Mouse (Mus musculus) adrenal gland, adult (tissue): ENCODE results near the gene Slc7a7.

Source experiments
- DNase-seq, 2 experiments: peaks; one replicate each; pipeline ENCODE4 v3.0.0; 2022 to 2023; ENCODE audit warnings: low spot score in 1 of 2; ENCODE audit not compliant: inconsistent age in 2 of 2

Slc7a7 gene

GRCm38 (mm10) chr14:54417623-54418081 lies at the start of gene Slc7a7:
Gene Slc7a7, minus strand, starts transcription at chr14:54417780.
- peak; percentile 30 to 55 for DNase-seq

- peak; percentile 82 to 94 for DNase-seq
Measured at GRCm38 (mm10) chr14:54464293-54465005, 46.9 kb upstream of the Slc7a7 start.

DNA sequence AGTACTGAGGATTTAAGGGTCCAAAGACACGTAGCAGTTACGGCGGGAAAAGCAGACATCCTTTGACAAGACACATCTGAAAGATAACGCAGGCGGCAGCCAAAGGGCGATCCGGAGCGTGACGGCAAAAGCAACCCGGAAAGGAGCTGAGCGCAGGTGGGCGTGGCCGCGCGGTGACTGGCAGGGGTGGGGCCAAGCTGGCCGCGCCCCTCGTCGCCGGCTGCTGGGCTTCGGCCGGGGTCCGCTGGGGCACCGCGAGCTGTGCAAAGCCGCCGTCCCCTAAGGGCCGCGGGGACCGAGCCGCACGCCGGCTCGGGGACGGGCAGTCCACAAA lies 46.3 kb upstream of the Slc7a7 start, which contains the start of gene Lrp10:
Lrp10 (plus strand) TSS at position 179 of the 334 bp plus-strand sequence.
- DNase-seq: peak; percentile 92 to 97

- DNase-seq: peak in 1 of 2 experiments; percentile 19
Measured at GRCm38 (mm10) chr14:54463108-54463958, 45.8 kb upstream of the Slc7a7 start.

GRCm38 (mm10) chr14:54462146-54462545 lies 44.6 kb upstream of the Slc7a7 start:
- DNase-seq: no peak

GRCm38 (mm10) chr14:54457907-54458569 lies 40.5 kb upstream of the Slc7a7 start:
- peak in 1 of 2 experiments; percentile 17 for DNase-seq

DNA sequence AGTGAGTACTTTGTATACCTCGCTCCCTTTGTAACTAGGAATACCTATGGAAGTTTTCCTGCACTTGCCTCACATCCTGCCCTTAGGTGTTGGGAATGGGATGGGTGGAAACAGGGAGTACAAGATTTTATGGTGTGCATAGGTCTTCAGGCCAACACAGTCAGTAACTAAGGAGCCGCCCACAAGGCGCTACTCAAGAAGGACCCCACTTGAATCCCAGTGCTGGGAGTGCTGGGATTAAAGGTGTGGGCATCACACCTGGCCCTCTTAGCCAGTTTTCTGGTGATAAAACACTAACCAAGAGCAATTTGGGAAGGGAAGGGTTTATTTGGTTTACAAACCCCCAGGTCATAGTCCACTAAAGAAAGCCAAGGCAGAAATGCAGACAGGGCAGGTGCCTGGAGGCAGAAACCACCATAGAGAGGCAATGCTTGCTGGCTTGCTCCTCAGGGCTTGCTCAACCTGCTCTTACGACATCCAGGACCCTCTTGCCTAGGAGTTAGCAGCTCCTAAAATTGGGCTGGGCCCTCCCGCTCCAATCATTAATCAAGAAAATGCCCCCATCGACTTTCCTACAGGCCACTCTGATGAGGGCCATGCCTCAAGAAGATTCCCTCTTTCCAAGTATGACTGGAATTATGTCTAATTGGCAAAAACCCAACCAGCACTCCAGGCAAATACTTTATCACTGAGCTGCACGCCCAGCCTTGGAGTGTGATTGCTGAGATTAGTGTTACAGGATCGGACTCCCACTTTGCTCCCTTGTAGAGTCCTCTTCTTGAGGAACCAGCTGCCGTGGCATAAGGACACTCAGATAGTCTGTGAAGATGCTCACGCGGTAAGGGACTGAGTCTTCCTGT lies 37.3 kb upstream of the Slc7a7 start:
- peak in 1 of 2 experiments; percentile 19 for DNase-seq

- no peak for DNase-seq
Measured at GRCm38 (mm10) chr14:54453566-54453965, 36.0 kb upstream of the Slc7a7 start.

DNA sequence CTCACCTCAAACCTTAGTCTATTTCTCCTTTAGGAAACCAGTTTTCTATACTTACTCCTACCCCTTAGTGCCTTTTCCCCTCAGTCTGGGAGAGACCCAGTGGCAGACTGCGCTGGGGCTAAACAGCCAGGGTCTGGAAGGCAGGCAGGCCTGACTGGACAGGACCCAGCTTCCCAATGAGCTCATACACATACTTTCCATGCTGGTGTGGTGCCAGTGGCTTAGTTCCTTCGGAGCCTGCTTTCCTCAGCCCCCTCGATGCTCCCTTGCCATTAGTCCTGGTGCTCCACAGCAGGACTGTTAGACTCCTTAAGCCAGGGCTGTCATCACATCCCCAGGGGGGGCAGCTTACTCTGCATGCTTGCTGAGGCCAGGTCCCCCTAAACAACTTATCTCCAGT lies 27.9 kb upstream of the Slc7a7 start:
- DNase-seq: no peak

DNA sequence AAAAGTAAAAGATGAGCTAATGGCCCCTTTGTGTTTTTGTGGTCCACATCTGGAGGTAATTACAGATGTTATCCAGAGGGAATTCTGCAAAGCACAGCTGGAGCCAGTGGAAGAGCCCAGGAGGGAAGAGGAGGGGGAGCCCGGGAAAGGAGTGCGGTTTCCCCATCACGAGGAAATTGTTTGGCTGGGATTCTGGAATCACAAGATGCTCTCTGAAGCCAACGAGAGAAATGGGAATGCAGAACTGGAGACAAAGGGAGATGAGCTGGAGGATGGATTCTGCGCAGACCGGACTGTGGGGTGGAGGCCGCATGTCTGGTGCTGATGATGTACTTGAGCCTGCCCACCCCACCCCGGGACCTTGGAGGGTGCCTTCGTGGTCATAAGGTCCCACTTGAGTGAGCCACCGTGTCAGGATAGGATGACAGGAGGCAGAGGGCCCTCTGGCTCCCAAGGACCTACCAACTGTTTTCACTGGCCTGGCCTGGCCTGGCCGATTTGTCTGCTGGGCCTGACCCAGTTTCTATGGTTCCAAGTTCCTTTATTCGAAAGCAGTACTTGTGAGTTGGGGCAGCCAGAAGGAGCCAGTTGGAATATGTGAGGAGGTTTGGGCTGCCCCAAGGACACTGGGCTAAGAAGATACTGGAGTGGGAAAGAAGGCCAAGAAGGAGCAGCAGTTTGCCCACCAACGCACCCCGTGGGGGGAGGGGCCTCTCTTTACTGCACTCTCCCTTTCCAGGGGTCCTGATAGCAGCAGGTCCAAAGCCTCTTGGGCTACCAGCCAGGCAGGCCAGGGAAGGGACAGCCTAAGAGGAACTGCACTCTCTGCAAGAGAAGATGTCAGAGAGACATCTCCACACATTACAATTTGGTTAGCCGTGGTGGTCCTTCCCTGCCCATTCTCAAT lies 26.4 kb upstream of the Slc7a7 start:
- no peak for DNase-seq

DNA sequence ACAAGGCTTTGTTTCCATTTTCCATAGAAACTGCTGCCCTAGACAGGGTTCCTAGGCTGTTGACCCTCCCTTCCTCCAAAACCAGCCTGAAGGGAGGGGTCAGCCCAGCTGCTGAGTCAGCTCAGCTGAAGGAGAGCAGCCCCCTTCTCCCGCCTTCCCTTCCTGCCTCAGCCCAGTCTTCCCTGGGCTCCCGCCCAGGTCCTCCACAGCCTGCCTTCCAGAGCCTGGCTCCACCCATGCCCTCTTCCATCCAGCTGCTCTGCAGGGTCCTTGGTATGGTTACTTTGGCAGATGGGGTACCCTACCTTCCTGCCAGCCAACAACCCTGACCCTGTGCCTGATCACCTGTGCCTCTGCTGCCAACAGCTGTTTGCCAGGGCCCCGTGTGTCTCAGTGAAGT lies 25.6 kb upstream of the Slc7a7 start:
- DNase-seq: no peak

- DNase-seq: no peak
Measured at GRCm38 (mm10) chr14:54442548-54442947, 25.0 kb upstream of the Slc7a7 start.

- no peak for DNase-seq
Measured at GRCm38 (mm10) chr14:54441365-54441764, 23.8 kb upstream of the Slc7a7 start.

DNA sequence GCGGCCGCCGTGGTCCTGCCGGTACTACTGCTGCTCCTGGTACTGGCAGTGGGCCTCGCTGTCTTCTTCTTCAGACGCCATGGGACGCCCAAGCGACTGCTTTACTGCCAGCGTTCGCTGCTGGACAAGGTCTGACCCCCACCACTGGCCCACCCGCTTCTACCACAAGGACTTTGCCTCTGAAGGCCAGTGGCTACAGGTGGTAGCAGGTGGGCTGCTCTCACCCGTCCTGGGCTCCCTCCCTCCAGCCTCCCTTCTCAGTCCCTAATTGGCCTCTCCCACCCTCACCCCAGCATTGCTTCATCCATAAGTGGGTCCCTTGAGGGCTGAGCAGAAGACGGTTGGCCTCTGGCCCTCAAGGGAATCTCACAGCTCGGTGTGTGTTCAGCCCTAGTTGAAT lies 23.0 kb upstream of the Slc7a7 start:
- no peak for DNase-seq

GRCm38 (mm10) chr14:54439610-54440009 lies 22.0 kb upstream of the Slc7a7 start:
- DNase-seq: no peak

DNA sequence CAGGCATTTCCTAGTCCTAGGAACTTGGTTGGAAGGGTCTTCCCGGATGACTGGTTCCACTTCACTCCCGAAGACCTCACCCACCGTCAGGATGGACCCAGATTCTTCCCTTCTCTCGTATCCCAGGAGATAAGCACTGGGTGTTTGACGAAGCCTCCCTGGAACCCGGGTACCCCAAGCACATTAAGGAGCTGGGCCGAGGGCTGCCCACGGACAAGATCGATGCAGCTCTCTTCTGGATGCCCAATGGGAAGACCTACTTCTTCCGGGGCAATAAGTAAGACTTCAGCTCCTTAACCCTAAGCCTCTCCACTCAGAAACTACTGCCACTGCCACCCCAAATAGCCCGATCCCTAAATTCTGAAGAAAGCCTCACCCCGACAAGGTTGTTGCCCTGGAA lies 21.6 kb upstream of the Slc7a7 start:
- no peak for DNase-seq

DNA sequence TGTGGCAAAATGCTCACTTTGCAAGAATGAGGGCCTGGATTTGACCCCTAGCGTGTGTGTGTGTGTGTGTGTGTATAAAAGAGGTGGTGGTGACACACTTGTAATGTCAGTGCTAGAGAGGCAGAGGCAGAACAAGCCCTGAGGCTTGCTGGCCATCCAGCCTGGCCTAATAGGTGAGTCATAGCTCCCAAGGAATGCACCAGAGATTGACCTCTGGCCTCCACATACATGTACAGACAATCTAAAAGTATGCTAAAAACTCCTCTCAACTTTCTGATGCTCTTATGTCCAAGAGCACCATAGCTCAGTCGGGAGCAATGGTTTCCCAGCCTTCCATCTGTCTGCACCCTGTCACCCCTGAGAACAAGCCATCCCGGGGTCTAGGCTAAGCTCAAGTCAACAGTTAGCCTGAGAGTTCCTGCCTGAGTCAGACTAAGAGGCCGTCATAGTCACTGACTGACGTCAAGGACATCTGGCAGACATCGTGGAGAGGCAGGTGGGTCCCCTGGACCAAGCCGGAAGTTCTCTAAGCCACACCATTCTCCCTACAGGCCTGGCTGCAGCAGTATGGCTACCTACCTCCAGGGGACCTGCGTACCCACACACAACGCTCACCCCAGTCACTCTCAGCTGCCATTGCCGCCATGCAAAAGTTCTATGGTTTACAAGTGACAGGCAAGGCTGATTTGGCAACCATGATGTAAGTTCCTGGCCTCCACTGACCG lies 17.8 kb upstream of the Slc7a7 start:
- DNase-seq: peak in 1 of 2 experiments; percentile 80

GRCm38 (mm10) chr14:54433941-54434531 lies 16.5 kb upstream of the Slc7a7 start:
- DNase-seq: peak in 1 of 2 experiments; percentile 55
